Mouse (Mus musculus): Measurements from ENCODE around the gene Rps6kb2. TPM values are rescaled to one million over a fixed set of nuclear protein-coding genes. Genes with fewer than 3 reads are reported as not detected.

The Rps6kb2 gene
- total RNA-seq (2017) = 34.0 and 45.2 TPM in 2 replicates

GRCm38 (mm10) chr19:4162646-4163542 is at the start of gene Rps6kb2:
Gene Rps6kb2, minus strand, starts transcription at chr19:4163354.
- peak; percentile 87 for ATAC-seq (ENCODE audit: extremely low read depth, insufficient number of reproducible peaks, low FRiP score, poor library complexity, severe bottlenecking)

- ATAC-seq (ENCODE audit: extremely low read depth, insufficient number of reproducible peaks, low FRiP score, poor library complexity, severe bottlenecking) = no peak
Measured at GRCm38 (mm10) chr19:4211891-4212588, 48.9 kb upstream of the Rps6kb2 start.

- no peak for ATAC-seq (ENCODE audit: extremely low read depth, insufficient number of reproducible peaks, low FRiP score, poor library complexity, severe bottlenecking)
Measured at GRCm38 (mm10) chr19:4208563-4208962, 45.4 kb upstream of the Rps6kb2 start.

- peak; percentile 65 for ATAC-seq (ENCODE audit: extremely low read depth, insufficient number of reproducible peaks, low FRiP score, poor library complexity, severe bottlenecking)
Measured at GRCm38 (mm10) chr19:4206971-4207370, 43.8 kb upstream of the Rps6kb2 start.

GRCm38 (mm10) chr19:4204889-4205288 is 41.7 kb upstream of the Rps6kb2 start:
- ATAC-seq (ENCODE audit: extremely low read depth, insufficient number of reproducible peaks, low FRiP score, poor library complexity, severe bottlenecking) = no peak

- ATAC-seq (ENCODE audit: extremely low read depth, insufficient number of reproducible peaks, low FRiP score, poor library complexity, severe bottlenecking) = peak; percentile 21; the same call in 1 of the 2 replicates
Measured at GRCm38 (mm10) chr19:4203604-4204326, 40.6 kb upstream of the Rps6kb2 start.

- no peak for ATAC-seq (ENCODE audit: extremely low read depth, insufficient number of reproducible peaks, low FRiP score, poor library complexity, severe bottlenecking)
Measured at GRCm38 (mm10) chr19:4203148-4203547, 40.0 kb upstream of the Rps6kb2 start.

GRCm38 (mm10) chr19:4202149-4202548 is 39.0 kb upstream of the Rps6kb2 start:
- ATAC-seq (ENCODE audit: extremely low read depth, insufficient number of reproducible peaks, low FRiP score, poor library complexity, severe bottlenecking) = no peak

GRCm38 (mm10) chr19:4201291-4201909 is 38.2 kb upstream of the Rps6kb2 start, which contains the start of gene Rad9a:
Gene Rad9a, minus strand, starts transcription at chr19:4201662.
- ATAC-seq (ENCODE audit: extremely low read depth, insufficient number of reproducible peaks, low FRiP score, poor library complexity, severe bottlenecking) = peak; percentile 67

GRCm38 (mm10) chr19:4197180-4197579 is 34.0 kb upstream of the Rps6kb2 start:
- no peak for ATAC-seq (ENCODE audit: extremely low read depth, insufficient number of reproducible peaks, low FRiP score, poor library complexity, severe bottlenecking)

- no peak for ATAC-seq (ENCODE audit: extremely low read depth, insufficient number of reproducible peaks, low FRiP score, poor library complexity, severe bottlenecking)
Measured at GRCm38 (mm10) chr19:4196548-4196947, 33.4 kb upstream of the Rps6kb2 start.

GRCm38 (mm10) chr19:4196048-4196447 is 32.9 kb upstream of the Rps6kb2 start:
- no peak for ATAC-seq (ENCODE audit: extremely low read depth, insufficient number of reproducible peaks, low FRiP score, poor library complexity, severe bottlenecking)

- ATAC-seq (ENCODE audit: extremely low read depth, insufficient number of reproducible peaks, low FRiP score, poor library complexity, severe bottlenecking) = no peak
Measured at GRCm38 (mm10) chr19:4194776-4195650, 31.9 kb upstream of the Rps6kb2 start.

GRCm38 (mm10) chr19:4194021-4194724 is 31.0 kb upstream of the Rps6kb2 start:
- ATAC-seq (ENCODE audit: extremely low read depth, insufficient number of reproducible peaks, low FRiP score, poor library complexity, severe bottlenecking) = no peak

GRCm38 (mm10) chr19:4193129-4193528 is 30.0 kb upstream of the Rps6kb2 start:
- no peak for ATAC-seq (ENCODE audit: extremely low read depth, insufficient number of reproducible peaks, low FRiP score, poor library complexity, severe bottlenecking)

- no peak for ATAC-seq (ENCODE audit: extremely low read depth, insufficient number of reproducible peaks, low FRiP score, poor library complexity, severe bottlenecking)
Measured at GRCm38 (mm10) chr19:4192251-4192985, 29.3 kb upstream of the Rps6kb2 start.
